Mouse (Mus musculus): ENCODE data around the gene Hoxa6.

The Hoxa6 gene

GRCm38 (mm10) chr6:52165441-52166370 lies 42.8 kb downstream of the Hoxa6 start:
- no peak for DNase-seq (ENCODE audit: low read depth, low spot score)

- no peak for DNase-seq (ENCODE audit: low read depth, low spot score)
These were observed 43.7 kb downstream of the Hoxa6 start, which contains the start of gene Hoxa2 for GRCm38 (mm10) chr6:52164626-52165440. Gene Hoxa2, minus strand, starts transcription at chr6:52164831.

- no peak for DNase-seq (ENCODE audit: low read depth, low spot score)
These were observed 44.4 kb downstream of the Hoxa6 start for GRCm38 (mm10) chr6:52164051-52164625.

- no peak for DNase-seq (ENCODE audit: low read depth, low spot score)
These were observed 45.0 kb downstream of the Hoxa6 start for GRCm38 (mm10) chr6:52163366-52164031.

- DNase-seq (ENCODE audit: low read depth, low spot score) = no peak
These were observed 45.7 kb downstream of the Hoxa6 start for GRCm38 (mm10) chr6:52162611-52163365.

- no peak for DNase-seq (ENCODE audit: low read depth, low spot score)
These were observed 46.5 kb downstream of the Hoxa6 start for GRCm38 (mm10) chr6:52162093-52162380.

- no peak for DNase-seq (ENCODE audit: low read depth, low spot score)
These were observed 47.0 kb downstream of the Hoxa6 start for GRCm38 (mm10) chr6:52161336-52162092.

- no peak for DNase-seq (ENCODE audit: low read depth, low spot score)
These were observed 47.8 kb downstream of the Hoxa6 start for GRCm38 (mm10) chr6:52160511-52161335.

GRCm38 (mm10) chr6:52159979-52160378 lies 48.5 kb downstream of the Hoxa6 start:
- DNase-seq (ENCODE audit: low read depth, low spot score) = no peak

- DNase-seq (ENCODE audit: low read depth, low spot score) = no peak
These were observed 49.3 kb downstream of the Hoxa6 start for GRCm38 (mm10) chr6:52159164-52159761.

- no peak for DNase-seq (ENCODE audit: low read depth, low spot score)
These were observed 50.1 kb downstream of the Hoxa6 start, which contains the start of gene Hoxa1 for GRCm38 (mm10) chr6:52158276-52159051. Gene Hoxa1, minus strand, starts transcription at chr6:52158317.

- no peak for DNase-seq (ENCODE audit: low read depth, low spot score)
These were observed 50.9 kb downstream of the Hoxa6 start for GRCm38 (mm10) chr6:52157466-52158275.

- no peak for DNase-seq (ENCODE audit: low read depth, low spot score)
These were observed 51.8 kb downstream of the Hoxa6 start for GRCm38 (mm10) chr6:52156551-52157200.

Data from telencephalon, adult 2 months (tissue).